Mouse (Mus musculus): ENCODE data around the gene Btbd7.

DNA sequence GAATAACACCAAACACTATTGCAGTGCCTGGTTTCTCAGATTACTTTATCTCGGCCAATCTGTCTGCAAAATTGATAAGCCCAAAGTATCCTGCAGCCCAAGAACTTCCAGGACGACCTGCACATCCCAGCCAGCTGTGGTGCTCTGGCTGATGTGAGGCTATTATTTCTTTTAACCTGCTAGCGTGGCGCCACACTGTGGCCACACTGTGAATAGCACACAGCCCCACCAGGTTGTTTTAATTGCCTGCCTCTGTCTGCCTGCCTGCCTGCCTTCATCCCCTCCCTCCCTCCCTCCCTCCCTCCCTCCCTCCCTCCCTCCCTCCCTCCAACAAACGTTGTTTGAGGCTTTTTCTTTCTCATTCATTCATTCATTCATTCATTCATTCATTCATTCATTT lies 144.9 kb downstream of the Btbd7 start:
- TF ChIP-seq CTCF (IDR thresholded peaks at IDR 0.05; ENCODE audit: control insufficient read depth, insufficient read depth, low read length) (peak; percentile 83), POLR2A (IDR thresholded peaks at IDR 0.05; ENCODE audit: borderline replicate concordance, control insufficient read depth, low read depth, low read length) (no peak)
